Mouse (Mus musculus) stomach, embryonic 14.5 days (tissue): ENCODE measurements at regions not wholly inside any gene's neighbourhood (a gene's known extent, or its start where the extent isn't known, plus 50 kb on each side); places are given as distances from the start of the nearest gene placed in this dataset.

Experiments
- ATAC-seq: fragments of 200-750 bp; cut with Nextera tagmentation; 2 replicates; pipeline ENCODE4 v1.8.0; 2017; ENCODE audit warnings: low read depth, moderate TSS enrichment; ENCODE audit not compliant: insufficient number of reproducible peaks, insufficient read depth, low FRiP score
- H3K27ac ChIP-seq: fragments of 300-500 bp; sonication (generic); 2 replicates; pipeline ENCODE4 v1.5.1; 2014; ENCODE audit warnings: mild to moderate bottlenecking, low read length, moderate library complexity, mixed read lengths
- H3K27me3 ChIP-seq: fragments of 300-500 bp; sonication (generic); 2 replicates; pipeline ENCODE4 v1.6.1; 2014; ENCODE audit warnings: low read length, control low read depth, mixed read lengths; ENCODE audit not compliant: control insufficient read depth, insufficient read depth
- H3K36me3 ChIP-seq: fragments of 300-500 bp; sonication (generic); 2 replicates; pipeline ENCODE4 v1.6.1; 2014; ENCODE audit warnings: mild to moderate bottlenecking, control low read depth, low read length, moderate library complexity, mixed read lengths; ENCODE audit not compliant: control insufficient read depth, insufficient read depth
- H3K4me1 ChIP-seq: fragments of 300-500 bp; sonication (generic); 2 replicates; pipeline ENCODE4 v1.6.1; 2014; ENCODE audit warnings: low read length, control low read depth, mixed read lengths; ENCODE audit not compliant: control insufficient read depth, insufficient read depth
- H3K4me2 ChIP-seq: fragments of 300-500 bp; sonication (generic); replicated peaks from 2 replicates; pipeline ENCODE4 v1.6.1; 2014; ENCODE audit warnings: low read depth, low read length, control low read depth
- H3K4me3 ChIP-seq: fragments of 300-500 bp; sonication (generic); 2 replicates; pipeline ENCODE4 v1.5.1; 2014; ENCODE audit warnings: low read depth, low read length, control low read depth
- H3K9ac ChIP-seq: fragments of 300-500 bp; sonication (generic); replicated peaks from 2 replicates; pipeline ENCODE4 v1.6.1; 2014; ENCODE audit warnings: low read depth, mild to moderate bottlenecking, control low read depth, low read length, moderate library complexity, mixed read lengths
- H3K9me3 ChIP-seq: fragments of 300-500 bp; sonication (generic); 2 replicates; pipeline ENCODE4 v1.6.1; 2016; ENCODE audit warnings: low read depth, low read length, control low read depth; ENCODE audit not compliant: control insufficient read depth
- WGBS: fragments of 180-500 bp; shearing (Covaris S2); extraction: QIAGEN DNeasy Blood & Tissue Kit; methylation state at CpG from one replicate; pipeline ENCODE4 v1.1.7; 2014; 5-methylcytosine and 5-hydroxymethylcytosine counted together

DNA sequence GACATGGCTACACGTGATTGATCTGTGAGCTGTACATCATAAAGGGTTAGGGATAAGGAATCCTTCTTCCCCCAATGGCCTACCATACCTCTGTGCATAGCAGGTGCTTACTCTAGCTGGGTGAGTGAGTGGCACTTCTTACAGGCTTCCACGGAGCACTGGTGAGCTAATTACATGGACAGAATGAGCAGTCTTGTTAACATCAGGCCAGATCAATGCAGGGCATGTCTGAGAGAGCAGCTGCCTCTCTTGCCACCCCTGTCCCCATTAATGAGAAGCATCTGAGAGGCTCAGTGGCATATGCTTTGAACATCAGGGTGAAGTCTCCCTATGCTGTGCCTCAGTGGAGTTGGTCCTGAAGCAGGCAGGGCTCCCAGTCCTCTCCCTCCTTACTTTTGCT is 380.7 kb upstream of the Nrp1 start:
- no peak for ATAC-seq
- no peaks in the 10 kb centered on the region for H3K9me3 ChIP-seq
- no peaks in the 10 kb centered on the region for H3K27me3 ChIP-seq
- no peak overlapping the region for H3K27ac ChIP-seq
- 60% methylated on average over 2 of the region's 2 CpGs for WGBS
- H3K9ac ChIP-seq, result no peak overlapping the region
- H3K4me2 ChIP-seq, result no peak overlapping the region
- 0 out of 2 replicates have a peak, but pooled peaks cover 4% of the 10 kb centered on the region for H3K4me1 ChIP-seq
- no peaks in the 10 kb centered on the region for H3K36me3 ChIP-seq
- H3K4me3 ChIP-seq, result no peak overlapping the region

GRCm38 (mm10) chr8:127979180-127980030 is 379.0 kb upstream of the Nrp1 start:
- ATAC-seq, result no peak
- Histone ChIP-seq H3K4me3 (no peak overlapping the region), H3K27me3 (no peaks in the 10 kb centered on the region), H3K4me1 (no peaks in the 10 kb centered on the region), H3K36me3 (no peaks in the 10 kb centered on the region), H3K27ac (no peak overlapping the region), H3K9me3 (no peaks in the 10 kb centered on the region), H3K4me2 (no peak overlapping the region), H3K9ac (no peak overlapping the region)
- 65% methylated on average over 5 of the region's 5 CpGs for WGBS

DNA sequence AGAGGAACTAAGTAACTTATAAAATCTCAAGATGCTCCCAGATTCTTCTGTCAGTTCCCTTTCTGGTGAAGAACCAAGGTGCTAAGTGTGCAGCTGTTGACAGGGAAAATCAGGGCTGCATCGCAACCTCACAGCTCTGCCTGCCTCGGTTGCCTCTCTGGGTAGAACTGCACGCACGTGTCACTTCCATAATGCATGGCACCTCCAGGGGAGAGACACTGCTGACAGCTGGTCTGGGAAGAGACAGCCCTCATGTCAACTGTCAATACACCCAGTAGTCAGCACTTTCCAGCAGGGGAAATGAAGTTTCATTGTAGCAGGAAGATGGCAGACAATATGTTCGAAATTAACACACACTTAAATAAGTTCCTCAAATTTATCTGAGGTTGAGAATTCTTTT is 376.2 kb upstream of the Nrp1 start:
- Histone ChIP-seq H3K4me3 (no peak overlapping the region), H3K27me3 (no peaks in the 10 kb centered on the region), H3K36me3 (no peaks in the 10 kb centered on the region), H3K27ac (no peak overlapping the region), H3K4me1 (no peaks in the 10 kb centered on the region), H3K9ac (no peak overlapping the region), H3K4me2 (no peak overlapping the region), H3K9me3 (no peaks in the 10 kb centered on the region)
- WGBS, result 80% methylated on average over 5 of the region's 5 CpGs
- no peak for ATAC-seq

GRCm38 (mm10) chr8:127985616-127986015 is 372.8 kb upstream of the Nrp1 start:
- ATAC-seq, result no peak
- no peak overlapping the region for H3K4me2 ChIP-seq
- no peaks in the 10 kb centered on the region for H3K9me3 ChIP-seq
- no peak overlapping the region for H3K9ac ChIP-seq
- H3K4me3 ChIP-seq, result no peak overlapping the region
- H3K36me3 ChIP-seq, result no peaks in the 10 kb centered on the region
- no peaks in the 10 kb centered on the region for H3K4me1 ChIP-seq
- WGBS, result 74% methylated on average over 6 of the region's 6 CpGs
- H3K27me3 ChIP-seq, result no peaks in the 10 kb centered on the region
- H3K27ac ChIP-seq, result no peak overlapping the region

DNA sequence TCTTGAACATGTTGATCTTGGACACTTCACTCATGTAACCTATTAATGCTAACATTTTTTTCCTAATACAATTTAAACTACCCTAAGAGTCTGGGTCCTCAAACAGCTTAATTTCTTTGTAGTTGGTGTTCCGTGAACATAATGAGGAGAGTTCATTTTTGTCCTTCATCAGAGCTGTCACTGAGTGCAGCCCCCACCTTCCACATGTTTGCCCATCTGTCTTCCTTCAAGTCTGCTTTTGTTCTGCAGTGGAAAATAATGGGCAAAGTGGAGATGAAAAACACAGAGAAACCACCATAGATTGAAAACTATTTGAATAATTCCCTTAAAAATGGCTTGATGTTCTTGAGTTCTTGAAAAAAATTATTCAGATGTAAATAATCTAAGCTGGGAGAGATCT is 369.5 kb upstream of the Nrp1 start:
- H3K9ac ChIP-seq, result no peak overlapping the region
- no peak overlapping the region for H3K4me2 ChIP-seq
- no peaks in the 10 kb centered on the region for H3K4me1 ChIP-seq
- H3K4me3 ChIP-seq, result no peak overlapping the region
- H3K27me3 ChIP-seq, result no peaks in the 10 kb centered on the region
- H3K36me3 ChIP-seq, result no peaks in the 10 kb centered on the region
- H3K9me3 ChIP-seq, result no peaks in the 10 kb centered on the region
- no peak overlapping the region for H3K27ac ChIP-seq
- ATAC-seq, result no peak
- WGBS, result 77% methylated on average over 1 of the region's 1 CpGs

DNA sequence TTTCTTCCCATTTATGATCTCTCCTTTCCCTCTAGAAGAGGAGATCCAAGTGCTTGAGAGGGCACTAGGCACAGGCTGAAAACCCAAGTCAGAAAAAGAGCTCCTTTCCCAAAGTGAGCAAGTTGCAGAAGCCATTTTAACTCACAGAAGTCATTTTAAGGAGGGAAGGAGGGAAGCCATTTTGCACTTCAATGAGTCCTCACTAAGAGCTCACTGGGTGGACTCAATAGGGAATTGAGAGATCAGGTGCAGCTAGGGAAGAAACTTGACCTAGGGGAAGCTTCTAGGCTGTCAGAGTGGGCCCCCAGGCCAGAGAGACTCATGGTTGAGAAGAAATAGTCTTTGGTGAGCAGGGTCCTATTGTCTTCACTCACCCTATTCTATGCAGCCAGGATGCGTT is 363.5 kb upstream of the Nrp1 start:
- Histone ChIP-seq H3K27ac (no peak overlapping the region), H3K4me1 (no peaks in the 10 kb centered on the region), H3K9ac (no peak overlapping the region), H3K4me3 (no peak overlapping the region), H3K36me3 (no peaks in the 10 kb centered on the region), H3K4me2 (no peak overlapping the region), H3K27me3 (no peaks in the 10 kb centered on the region), H3K9me3 (no peaks in the 10 kb centered on the region)
- 96% methylated on average over 1 of the region's 1 CpGs for WGBS
- ATAC-seq, result no peak

- no peak overlapping the region for H3K4me2 ChIP-seq
- no peak for ATAC-seq
These were observed 362.9 kb upstream of the Nrp1 start for GRCm38 (mm10) chr8:127995490-127995889.

GRCm38 (mm10) chr8:128002386-128002785 is 356.0 kb upstream of the Nrp1 start:
- 33% methylated on average over 2 of the region's 2 CpGs for WGBS

More at GRCm38 (mm10) chr8:127995490-127995889, 362.9 kb upstream of the Nrp1 start:
- 88% methylated on average over 1 of the region's 1 CpGs for WGBS
- Histone ChIP-seq H3K9ac (no peak overlapping the region), H3K9me3 (no peaks in the 10 kb centered on the region), H3K27ac (no peak overlapping the region), H3K36me3 (no peaks in the 10 kb centered on the region), H3K27me3 (no peaks in the 10 kb centered on the region), H3K4me1 (no peaks in the 10 kb centered on the region), H3K4me3 (no peak overlapping the region)

DNA sequence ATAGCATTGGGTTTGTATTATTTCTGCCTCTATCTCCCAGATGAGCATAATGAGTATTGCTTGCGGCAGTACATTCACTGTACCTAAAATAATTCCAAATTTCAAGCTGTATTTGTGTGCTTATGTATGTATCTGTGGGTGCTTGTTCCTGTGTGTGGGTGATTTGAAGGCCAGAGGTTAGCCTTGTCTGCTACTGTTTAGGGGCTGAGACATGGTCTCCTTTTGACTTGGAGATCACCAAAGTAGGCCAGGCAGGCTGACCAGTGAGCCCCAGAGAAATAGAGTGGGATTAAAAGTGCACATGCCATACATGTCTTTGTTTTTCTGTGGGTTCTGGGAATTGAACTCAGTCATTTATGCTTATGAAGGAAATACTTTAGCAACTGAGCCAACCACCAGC is 355.6 kb upstream of the Nrp1 start:
- Histone ChIP-seq H3K4me3 (no peak overlapping the region), H3K9me3 (no peaks in the 10 kb centered on the region), H3K9ac (no peak overlapping the region), H3K27me3 (no peaks in the 10 kb centered on the region), H3K27ac (no peak overlapping the region), H3K4me2 (no peak overlapping the region), H3K4me1 (peaks cover 3% of the 10 kb centered on the region; the same call in 1 of the 2 replicates), H3K36me3 (no peaks in the 10 kb centered on the region)
- 90% methylated on average over 1 of the region's 1 CpGs for WGBS
- ATAC-seq, result no peak

More at GRCm38 (mm10) chr8:128002386-128002785, 356.0 kb upstream of the Nrp1 start:
- Histone ChIP-seq H3K4me2 (no peak overlapping the region), H3K9me3 (no peaks in the 10 kb centered on the region), H3K4me3 (no peak overlapping the region), H3K4me1 (peaks cover 3% of the 10 kb centered on the region; the same call in 1 of the 2 replicates), H3K27me3 (no peaks in the 10 kb centered on the region), H3K27ac (no peak overlapping the region), H3K36me3 (no peaks in the 10 kb centered on the region), H3K9ac (no peak overlapping the region)
- 0 out of 2 replicates have a peak, but pooled peaks have one; percentile 58 for ATAC-seq
